Mouse (Mus musculus): ENCODE data around the gene Atp5s. TPM values are rescaled to one million over a fixed set of nuclear protein-coding genes. Genes with fewer than 3 reads are reported as not detected.

Atp5s gene
- total and polyA plus RNA-seq, 3 experiments, result 8.4 to 15.8 (median 11.4) TPM

DNA sequence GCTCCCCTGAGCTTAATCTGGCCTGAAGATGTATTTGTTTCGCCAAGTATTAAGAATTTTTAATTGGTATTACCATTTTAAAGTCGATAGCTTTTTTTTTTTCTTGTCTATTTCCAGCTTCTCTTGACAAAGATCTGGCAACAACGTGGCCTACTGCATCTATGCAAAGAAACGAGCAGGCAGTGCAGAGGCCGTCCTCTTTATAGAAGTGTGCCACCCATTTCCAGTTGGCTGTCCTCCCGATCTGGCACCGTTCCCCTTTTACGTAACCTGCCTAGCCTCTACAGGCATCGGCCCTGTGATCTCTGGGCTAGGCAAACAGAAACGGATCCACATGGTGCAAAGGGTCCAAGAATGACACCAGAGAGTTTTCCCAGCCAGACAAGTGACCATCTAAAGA, 41.2 kb upstream of the Atp5s start (continued):
- TF ChIP-seq ZC3H11A (IDR thresholded peaks at IDR 0.05; ENCODE audit: low read depth, low read length) (no peak), PAX5 (IDR thresholded peaks at IDR 0.05; ENCODE audit: low read length) (no peak), ETS1 (conservative IDR thresholded peaks at IDR 0.05; ENCODE audit: low read depth, low read length) (no peak), RCOR1 (conservative IDR thresholded peaks at IDR 0.05; ENCODE audit: low read depth, low read length) (no peak), MYC (IDR thresholded peaks at IDR 0.05; ENCODE audit: low read depth, low read length) (no peak), GABPA (IDR thresholded peaks at IDR 0.05; ENCODE audit: insufficient replicate concordance, low read depth, low read length) (no peak)

DNA sequence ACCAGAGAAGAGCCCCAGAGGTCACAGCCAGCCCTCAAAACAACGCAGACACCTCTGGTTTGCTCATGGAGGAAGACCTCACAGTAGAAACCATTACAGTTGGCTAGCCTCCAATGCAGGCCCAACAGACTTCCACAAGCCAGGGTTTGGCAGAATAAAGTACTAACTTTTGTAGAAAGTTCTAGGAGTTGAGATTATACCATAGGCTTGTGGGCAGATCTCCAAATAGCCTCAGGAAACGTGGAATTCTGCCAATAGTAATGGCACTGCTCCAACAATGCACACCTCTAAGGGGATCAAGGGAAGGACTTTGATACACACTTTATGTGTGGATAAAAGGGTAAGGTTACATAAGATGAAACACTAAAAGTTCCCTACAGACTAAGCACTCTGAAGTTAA, 36.4 kb upstream of the Atp5s start:
- no peak for DNase-seq (ENCODE audit: extremely low read depth)
- dilution Hi-C loops (cut with MboI; ENCODE audit: extremely low pct_ligation_motif_present, extremely low pct_unique_long_range_greater_than_20kb, low sequenced_read_pairs) (no loop called here), in situ Hi-C loops (cut with MboI; ENCODE audit: low pct_ligation_motif_present, low pct_unique_long_range_greater_than_20kb, low sequenced_read_pairs) (loop anchor here (25.0 kb wide), 1 partner anchor 476 kb away; the partner anchor contains the start of gene Gm49384)
- Histone ChIP-seq H3K36me3 (replicated peaks in 1 of 2; ENCODE audit: control insufficient read depth in 1 of 2, insufficient read depth in 1 of 2, low read length in 1 of 2) (peaks cover 2 to 8% of the 10 kb centered on the region in 2 experiments), H3K79me2 (replicated peaks; ENCODE audit: control insufficient read depth, extremely low read depth, insufficient read depth, poor library complexity, severe bottlenecking) (no peaks in the 10 kb centered on the region), H3K27ac (ENCODE audit: insufficient read depth, low read depth) (no peak overlapping the region), H3K4me3 (replicated peaks in 1 of 3; ENCODE audit: low read depth in 2 of 3, low read length in 2 of 3, poor library complexity in 1 of 3) (no peak overlapping the region), H3K4me1 (ENCODE audit: control insufficient read depth in 1 of 2, insufficient read depth in 2 of 2) (peaks cover 0 to 2% of the 10 kb centered on the region in 2 experiments; a peak in 1 of 4 replicates), H3K4me2 (ENCODE audit: insufficient read depth, low read depth, poor library complexity, severe bottlenecking) (no peak overlapping the region), H3K9me3 (replicated peaks; ENCODE audit: low read length) (no peaks in the 10 kb centered on the region), H3K9ac (ENCODE audit: insufficient read depth, low read depth) (no peak overlapping the region), H3K27me3 (replicated peaks) (no peaks in the 10 kb centered on the region)
- TF ChIP-seq ZMIZ1 (IDR thresholded peaks at IDR 0.05; ENCODE audit: low read depth, low read length) (no peak), NRF1 (IDR thresholded peaks at IDR 0.05; ENCODE audit: low read depth, low read length) (no peak), MXI1 (IDR thresholded peaks at IDR 0.05; ENCODE audit: low read depth, low read length) (no peak), MAZ (IDR thresholded peaks at IDR 0.05; ENCODE audit: low read depth, low read length) (no peak), ZKSCAN1 (IDR thresholded peaks at IDR 0.05; ENCODE audit: borderline replicate concordance, low read depth, low read length) (no peak), GABPA (IDR thresholded peaks at IDR 0.05; ENCODE audit: insufficient replicate concordance, low read depth, low read length) (no peak), MYC (IDR thresholded peaks at IDR 0.05; ENCODE audit: low read depth, low read length) (no peak), MAFK (IDR thresholded peaks at IDR 0.05; ENCODE audit: insufficient replicate concordance, low read length) (no peak), JUND (conservative IDR thresholded peaks at IDR 0.05; ENCODE audit: low read depth, low read length) (no peak)

DNA sequence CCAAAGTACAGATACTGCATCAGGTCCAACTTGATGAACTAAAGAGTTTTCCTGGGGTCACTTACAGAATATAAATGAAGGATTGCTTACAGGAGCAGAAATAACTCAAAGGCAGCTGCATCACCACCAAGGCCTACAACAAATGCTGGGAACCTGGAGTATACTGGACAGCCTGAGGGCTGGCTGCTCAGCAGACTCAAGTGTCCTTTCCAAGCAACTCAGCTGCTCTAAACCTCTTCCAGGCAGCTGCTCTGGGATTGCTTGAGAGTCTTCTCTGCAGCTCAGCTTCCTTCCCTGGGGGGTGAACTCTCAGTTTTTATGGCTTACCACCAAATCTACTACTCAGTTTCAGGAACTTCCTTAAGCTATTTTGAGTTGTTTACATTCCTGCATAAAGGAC, 35.7 kb upstream of the Atp5s start:
- no peak for TF ChIP-seq ETS1 (conservative IDR thresholded peaks at IDR 0.05; ENCODE audit: low read depth, low read length)
- no peak for TF ChIP-seq GABPA (IDR thresholded peaks at IDR 0.05; ENCODE audit: insufficient replicate concordance, low read depth, low read length)
- no peak for TF ChIP-seq EP300 (IDR thresholded peaks at IDR 0.05; ENCODE audit: low read length)
- no peak for TF ChIP-seq MAZ (IDR thresholded peaks at IDR 0.05; ENCODE audit: low read depth, low read length)
- TF ChIP-seq BHLHE40 (IDR thresholded peaks at IDR 0.05; ENCODE audit: low read depth, low read length), result no peak
- in situ Hi-C loops (cut with MboI; ENCODE audit: low pct_ligation_motif_present, low pct_unique_long_range_greater_than_20kb, low sequenced_read_pairs), result loop anchor here (25.0 kb wide), 1 partner anchor 477 kb away; the partner anchor contains the start of gene Gm49384
- H3K4me1 ChIP-seq (ENCODE audit: control insufficient read depth in 1 of 2, insufficient read depth in 2 of 2), result no peaks in the 10 kb centered on the region

More for the DNA sequence above, 35.7 kb upstream of the Atp5s start:
- DNase-seq (ENCODE audit: extremely low read depth), result no peak
- Histone ChIP-seq H3K79me2 (replicated peaks; ENCODE audit: control insufficient read depth, extremely low read depth, insufficient read depth, poor library complexity, severe bottlenecking) (no peaks in the 10 kb centered on the region), H3K9me3 (replicated peaks; ENCODE audit: low read length) (no peaks in the 10 kb centered on the region), H3K4me2 (ENCODE audit: insufficient read depth, low read depth, poor library complexity, severe bottlenecking) (no peak overlapping the region), H3K36me3 (replicated peaks in 1 of 2; ENCODE audit: control insufficient read depth in 1 of 2, insufficient read depth in 1 of 2, low read length in 1 of 2) (peaks cover 2 to 13% of the 10 kb centered on the region in 2 experiments), H3K9ac (ENCODE audit: insufficient read depth, low read depth) (no peak overlapping the region), H3K27ac (ENCODE audit: insufficient read depth, low read depth) (no peak overlapping the region), H3K4me3 (replicated peaks in 1 of 3; ENCODE audit: low read depth in 2 of 3, low read length in 2 of 3, poor library complexity in 1 of 3) (no peak overlapping the region), H3K27me3 (replicated peaks) (no peaks in the 10 kb centered on the region)
- dilution Hi-C loops (cut with MboI; ENCODE audit: extremely low pct_ligation_motif_present, extremely low pct_unique_long_range_greater_than_20kb, low sequenced_read_pairs), result no loop called here
